Mouse (Mus musculus) ES-E14 (cell line): ENCODE measurements at regions not wholly inside any gene's neighbourhood (a gene's known extent, or its start where the extent isn't known, plus 50 kb on each side); places are given as distances from the start of the nearest gene placed in this dataset.

Source experiments
- DNase-seq: peaks from one replicate; pipeline ENCODE4 v3.0.0-alpha.2; 2013; ENCODE audit warnings: low read depth, low spot score
- H3K27ac ChIP-seq: 2 replicates; pipeline ENCODE4 v1.5.1; 2012; ENCODE audit warnings: low read depth, mild to moderate bottlenecking, low read length, moderate library complexity, mixed read lengths; ENCODE audit not compliant: poor library complexity, insufficient read depth, severe bottlenecking
- H3K36me3 ChIP-seq: 2 replicates; pipeline ENCODE4 v1.6.1; 2012; ENCODE audit warnings: mild to moderate bottlenecking, low read length, moderate library complexity, mixed read lengths; ENCODE audit not compliant: control insufficient read depth, poor library complexity, insufficient read depth, severe bottlenecking
- H3K4me1 ChIP-seq, 2 experiments: fragments of 150-350 bp in 1 of 2; sonication (generic) in 1 of 2; 2 replicates each; pipeline ENCODE4 v1.6.1; 2012; ENCODE audit warnings: low read length in 2 of 2, mild to moderate bottlenecking in 1 of 2, mixed read lengths in 1 of 2; ENCODE audit not compliant: control insufficient read depth in 2 of 2, insufficient read depth in 2 of 2, poor library complexity in 1 of 2
- H3K4me3 ChIP-seq, 2 experiments: fragments of 150-350 bp in 1 of 2; sonication (generic) in 1 of 2; 2 replicates each; pipeline ENCODE4 v1.5.1; 2012; ENCODE audit warnings: low read length in 2 of 2, low read depth in 1 of 2, mild to moderate bottlenecking in 1 of 2, mixed read lengths in 1 of 2; ENCODE audit not compliant: insufficient read depth in 1 of 2, poor library complexity in 1 of 2, severe bottlenecking in 1 of 2
- H3K9ac ChIP-seq: 2 replicates; pipeline ENCODE4 v1.6.1; 2012; ENCODE audit warnings: low read depth, mild to moderate bottlenecking, low read length, mixed read lengths; ENCODE audit not compliant: poor library complexity, insufficient read depth, severe bottlenecking
- H3K9me3 ChIP-seq: fragments of 150-350 bp; sonication (generic); 2 replicates; pipeline ENCODE4 v1.6.1; 2012; ENCODE audit warnings: low read depth, mild to moderate bottlenecking, low read length; ENCODE audit not compliant: control insufficient read depth, insufficient read depth
- CHD2 ChIP-seq: IDR thresholded peaks from 2 replicates; pipeline ENCODE4 v1.6.1; 2014; ENCODE audit warnings: mild to moderate bottlenecking, low read depth, low read length, inconsistent platforms
- HCFC1 ChIP-seq: IDR thresholded peaks from 2 replicates; pipeline ENCODE4 v1.6.1; 2012; ENCODE audit warnings: low read length, inconsistent platforms, borderline replicate concordance; ENCODE audit not compliant: insufficient read depth
- MAFK ChIP-seq: IDR thresholded peaks from 2 replicates; pipeline ENCODE4 v1.6.1; 2014; ENCODE audit warnings: mild to moderate bottlenecking, low read depth, low read length, inconsistent platforms; ENCODE audit not compliant: insufficient read depth
- ZC3H11A ChIP-seq: IDR thresholded peaks from 2 replicates; pipeline ENCODE4 v1.6.1; 2012; ENCODE audit warnings: low read depth, mild to moderate bottlenecking, inconsistent platforms, low read length, borderline replicate concordance
- ZNF384 ChIP-seq: IDR thresholded peaks from 2 replicates; pipeline ENCODE4 v1.6.1; 2012; ENCODE audit warnings: low read depth, low read length, inconsistent platforms
- in situ Hi-C, 2 experiments: fragments of 600-800 bp; cut with MboI; formaldehyde crosslinking; loops; one replicate each; pipeline ENCODE4 v1.15.1; 2025; ENCODE audit warnings: low sequenced_read_pairs in 2 of 2, inconsistent platforms in 1 of 2; ENCODE audit not compliant: unreplicated experiment in 2 of 2

- Histone ChIP-seq H3K27ac (no peak overlapping the region), H3K9me3 (no peaks in the 10 kb centered on the region), H3K36me3 (no peaks in the 10 kb centered on the region), H3K4me3 (no peak overlapping the region), H3K4me1 (no peaks in the 10 kb centered on the region), H3K9ac (no peak overlapping the region)
- in situ Hi-C loops, result no loop called here
- TF ChIP-seq ZC3H11A, result no peak
- TF ChIP-seq CHD2, result no peak
- no peak for TF ChIP-seq HCFC1
- no peak for TF ChIP-seq ZNF384
- TF ChIP-seq MAFK, result no peak
- DNase-seq, result no peak
Measured at GRCm38 (mm10) chr13:71798288-71798687, 165.2 kb downstream of the Irx1 start.

GRCm38 (mm10) chr13:71784740-71785139, 178.8 kb downstream of the Irx1 start:
- TF ChIP-seq ZC3H11A (no peak), MAFK (no peak), ZNF384 (no peak), CHD2 (no peak), HCFC1 (no peak)
- Histone ChIP-seq H3K27ac (no peak overlapping the region), H3K9me3 (no peaks in the 10 kb centered on the region), H3K36me3 (no peaks in the 10 kb centered on the region), H3K4me1 (no peaks in the 10 kb centered on the region), H3K4me3 (no peak overlapping the region), H3K9ac (no peak overlapping the region)
- in situ Hi-C loops, result no loop called here
- no peak for DNase-seq

GRCm38 (mm10) chr13:71747003-71747965, 216.2 kb downstream of the Irx1 start:
- in situ Hi-C loops, result no loop called here
- H3K9me3 ChIP-seq, result no peaks in the 10 kb centered on the region

GRCm38 (mm10) chr13:71746534-71746933, 217.0 kb downstream of the Irx1 start:
- H3K36me3 ChIP-seq, result no peaks in the 10 kb centered on the region
- no peak overlapping the region for H3K9ac ChIP-seq
- H3K4me3 ChIP-seq, result no peak overlapping the region
- no peaks in the 10 kb centered on the region for H3K9me3 ChIP-seq
- no peaks in the 10 kb centered on the region for H3K4me1 ChIP-seq
- in situ Hi-C loops, result no loop called here
- H3K27ac ChIP-seq, result no peak overlapping the region
- TF ChIP-seq MAFK (no peak), ZC3H11A (no peak), ZNF384 (no peak), HCFC1 (no peak), CHD2 (no peak)
- no peak for DNase-seq

More at GRCm38 (mm10) chr13:71747003-71747965, 216.2 kb downstream of the Irx1 start:
- Histone ChIP-seq H3K4me1 (no peaks in the 10 kb centered on the region), H3K27ac (no peak overlapping the region), H3K36me3 (no peaks in the 10 kb centered on the region), H3K9ac (no peak overlapping the region), H3K4me3 (no peak overlapping the region)
- no peak for DNase-seq
- no peak for TF ChIP-seq MAFK
- TF ChIP-seq ZC3H11A, result no peak
- no peak for TF ChIP-seq HCFC1
- TF ChIP-seq ZNF384, result no peak
- no peak for TF ChIP-seq CHD2
